Mouse (Mus musculus): ENCODE data around the gene Upf3b.

DNA sequence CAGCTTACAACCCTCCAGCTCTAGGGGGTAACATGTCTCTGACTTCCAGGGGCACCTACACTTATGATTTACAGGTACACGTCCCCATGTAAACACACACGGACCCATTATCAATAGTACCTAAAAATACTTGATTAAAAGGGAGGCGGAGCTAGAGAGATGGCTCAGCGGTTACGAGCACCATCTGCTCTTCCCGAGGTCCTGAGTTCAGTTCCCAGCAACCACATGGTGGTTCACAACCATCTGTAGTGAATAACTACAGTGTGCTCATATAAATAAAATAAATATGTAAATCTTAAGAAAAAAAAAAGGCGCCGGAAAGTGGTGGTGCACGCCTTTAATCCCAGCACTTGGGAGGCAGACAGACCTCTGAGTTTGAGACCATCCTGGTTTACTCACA lies 24.5 kb downstream of the Upf3b start:
- no peak for TF ChIP-seq POLR2A (IDR thresholded peaks at IDR 0.05; ENCODE audit: low read depth, low read length)
- no peak for TF ChIP-seq CTCF (IDR thresholded peaks at IDR 0.05; ENCODE audit: borderline replicate concordance, insufficient read depth, low read length)

Data from embryonic fibroblast, embryonic 13.5 days (primary cell).